Mouse (Mus musculus): Measurements from ENCODE around the gene Ccdc149. TPM values are rescaled to one million over a fixed set of nuclear protein-coding genes. Genes with fewer than 3 reads are reported as not detected.

Gene Ccdc149
- total RNA-seq, 2 experiments from 2014 or later = 38.9 to 43.3 TPM

- DNase-seq (ENCODE audit: low spot score in 2 of 2) = no peak
- intact Hi-C loops (cut with DNase I) = no loop called here
Measured at GRCm38 (mm10) chr5:52459308-52459707, 12.0 kb downstream of the Ccdc149 start.

GRCm38 (mm10) chr5:52457154-52457553 lies 14.2 kb downstream of the Ccdc149 start:
- intact Hi-C loops (cut with DNase I) = no loop called here
- DNase-seq (ENCODE audit: low spot score in 2 of 2) = no peak

- intact Hi-C loops (cut with DNase I) = no loop called here
Measured at GRCm38 (mm10) chr5:52450821-52451220, 20.5 kb downstream of the Ccdc149 start.

GRCm38 (mm10) chr5:52449187-52449586 lies 22.1 kb downstream of the Ccdc149 start:
- no peak for DNase-seq (ENCODE audit: low spot score in 2 of 2)
- intact Hi-C loops (cut with DNase I) = no loop called here

More at GRCm38 (mm10) chr5:52450821-52451220, 20.5 kb downstream of the Ccdc149 start:
- no peak for DNase-seq (ENCODE audit: low spot score in 2 of 2)

GRCm38 (mm10) chr5:52440278-52440677 lies 31.0 kb downstream of the Ccdc149 start:
- intact Hi-C loops (cut with DNase I) = no loop called here
- no peak for DNase-seq (ENCODE audit: low spot score in 2 of 2)

- intact Hi-C loops (cut with DNase I) = no loop called here
- DNase-seq (ENCODE audit: low spot score in 2 of 2) = no peak
Measured at GRCm38 (mm10) chr5:52438946-52439345, 32.4 kb downstream of the Ccdc149 start.

GRCm38 (mm10) chr5:52435533-52435932 lies 35.8 kb downstream of the Ccdc149 start:
- no peak for DNase-seq (ENCODE audit: low spot score in 2 of 2)
- intact Hi-C loops (cut with DNase I) = no loop called here

- no peak for DNase-seq (ENCODE audit: low spot score in 2 of 2)
- intact Hi-C loops (cut with DNase I) = no loop called here
Measured at GRCm38 (mm10) chr5:52431276-52431844, 40.0 kb downstream of the Ccdc149 start.

- intact Hi-C loops (cut with DNase I) = no loop called here
- no peak for DNase-seq (ENCODE audit: low spot score in 2 of 2)
Measured at GRCm38 (mm10) chr5:52429731-52430480, 41.4 kb downstream of the Ccdc149 start.

GRCm38 (mm10) chr5:52428613-52429012 lies 42.7 kb downstream of the Ccdc149 start:
- intact Hi-C loops (cut with DNase I) = no loop called here

GRCm38 (mm10) chr5:52425819-52426218 lies 45.5 kb downstream of the Ccdc149 start:
- intact Hi-C loops (cut with DNase I) = no loop called here
- DNase-seq (ENCODE audit: low spot score in 2 of 2) = no peak

More at GRCm38 (mm10) chr5:52428613-52429012, 42.7 kb downstream of the Ccdc149 start:
- no peak for DNase-seq (ENCODE audit: low spot score in 2 of 2)

GRCm38 (mm10) chr5:52423893-52424292 lies 47.4 kb downstream of the Ccdc149 start:
- DNase-seq (ENCODE audit: low spot score in 2 of 2) = no peak
- intact Hi-C loops (cut with DNase I) = no loop called here

- no peak for DNase-seq (ENCODE audit: low spot score in 2 of 2)
- intact Hi-C loops (cut with DNase I) = no loop called here
Measured at GRCm38 (mm10) chr5:52416485-52416884, 54.8 kb downstream of the Ccdc149 start.

- intact Hi-C loops (cut with DNase I) = no loop called here
- no peak for DNase-seq (ENCODE audit: low spot score in 2 of 2)
Measured at GRCm38 (mm10) chr5:52415917-52416316, 55.4 kb downstream of the Ccdc149 start.

GRCm38 (mm10) chr5:52415193-52415592 lies 56.1 kb downstream of the Ccdc149 start:
- DNase-seq (ENCODE audit: low spot score in 2 of 2) = no peak
- intact Hi-C loops (cut with DNase I) = no loop called here

GRCm38 (mm10) chr5:52411567-52411966 lies 59.8 kb downstream of the Ccdc149 start:
- DNase-seq (ENCODE audit: low spot score in 2 of 2) = no peak
- intact Hi-C loops (cut with DNase I) = no loop called here

- intact Hi-C loops (cut with DNase I) = no loop called here
Measured at GRCm38 (mm10) chr5:52410197-52410596, 61.1 kb downstream of the Ccdc149 start.

GRCm38 (mm10) chr5:52408668-52409315 lies 62.5 kb downstream of the Ccdc149 start:
- peak in 1 of 2 experiments; percentile 30 for DNase-seq (ENCODE audit: low spot score in 2 of 2)

More at GRCm38 (mm10) chr5:52410197-52410596, 61.1 kb downstream of the Ccdc149 start:
- DNase-seq (ENCODE audit: low spot score in 2 of 2) = no peak

GRCm38 (mm10) chr5:52404373-52404772 lies 66.9 kb downstream of the Ccdc149 start:
- intact Hi-C loops (cut with DNase I) = no loop called here
- no peak for DNase-seq (ENCODE audit: low spot score in 2 of 2)

More at GRCm38 (mm10) chr5:52408668-52409315, 62.5 kb downstream of the Ccdc149 start:
- intact Hi-C loops (cut with DNase I) = no loop called here

GRCm38 (mm10) chr5:52393756-52394155 lies 77.6 kb downstream of the Ccdc149 start:
- DNase-seq (ENCODE audit: low spot score in 2 of 2) = peak in 1 of 2 experiments; percentile 17
- intact Hi-C loops (cut with DNase I) = loop anchor here (5.0 kb wide), 4 partner anchors 79 to 276 kb away; partner anchors contain the start of gene Ccdc149

All from left cerebral cortex, postnatal 14 days (tissue).